In genomic region chr1:131657945-131658354, GRCm38 (mm10) we compare ENCODE assay signal across 8 mouse cellular contexts. TPM values are rescaled to one million over a fixed set of nuclear protein-coding genes. Genes with fewer than 3 reads are reported as not detected.
A peak's percentile ranks its signal among the peaks of the same experiment; 100 is the strongest.
DNase-seq lines count a peak whose midpoint lies in the region; ATAC-seq and TF ChIP-seq lines count a peak whose summit lies in the region.

No protein-coding gene starts in this region.

- no peaks in the 10 kb centered on the region for H3K79me3 ChIP-seq in C2C12 (ENCODE audit: low read depth)

- peak overlapping the region; percentile 62 for H3K4me2 ChIP-seq in heart, embryonic 13.5 days
- peak overlapping the region; percentile 33 for H3K4me2 ChIP-seq in liver, embryonic 12.5 days
- H3K4me2 ChIP-seq in stomach, embryonic 15.5 days, result peak overlapping the region; percentile 50

- H3K9ac ChIP-seq in heart, embryonic 13.5 days, result peak overlapping the region; percentile 67
- H3K9ac ChIP-seq in liver, embryonic 12.5 days, result no peak overlapping the region
- H3K9ac ChIP-seq in stomach, embryonic 15.5 days, result no peak overlapping the region

- H3K27ac ChIP-seq in heart, embryonic 13.5 days (replicated peaks), result peak overlapping the region; percentile 42; the same call in 1 of the 2 replicates
- H3K27ac ChIP-seq in liver, embryonic 12.5 days, result no peak overlapping the region
- H3K27ac ChIP-seq in stomach, embryonic 15.5 days, result no peak overlapping the region

- no peaks in the 10 kb centered on the region for H3K79me2 ChIP-seq in C2C12 (ENCODE audit: control insufficient read depth, insufficient read depth)

- no peak overlapping the region for H3ac ChIP-seq in C2C12 (ENCODE audit: control insufficient read depth, insufficient read length, low read depth)

- no peak overlapping the region for H3K4me3 ChIP-seq in C2C12 (ENCODE audit: insufficient read depth, poor library complexity, severe bottlenecking)
- H3K4me3 ChIP-seq in heart, embryonic 13.5 days, result peak overlapping the region; percentile 32
- H3K4me3 ChIP-seq in liver, embryonic 12.5 days, result no peak overlapping the region
- peak overlapping the region; percentile 12; the same call in 1 of the 2 replicates for H3K4me3 ChIP-seq in stomach, embryonic 15.5 days (replicated peaks)

- peak; percentile 82 for TF ChIP-seq CTCF in C2C12 (IDR thresholded peaks at IDR 0.05; ENCODE audit: control insufficient read depth, insufficient read depth, insufficient read length)
- peak; percentile 98 for TF ChIP-seq CTCF in brain, embryonic 14.5 days (IDR thresholded peaks at IDR 0.05; ENCODE audit: borderline replicate concordance, extremely low read depth, insufficient read depth, insufficient read length)

- DNase-seq in brain, embryonic 14.5 days (ENCODE audit: low read depth), result peak; percentile 98
- peak; percentile 28 for DNase-seq in fat pad, adult 2 months (ENCODE audit: extremely low read depth, low read depth, low spot score)
- peak; percentile 95 for DNase-seq in kidney, postnatal 10 days
- peak; percentile 86 to 93 for DNase-seq in natural killer cell, adult 2 months (ENCODE audit: low spot score in 2 of 2)

- no peaks in the 10 kb centered on the region for H3K36me3 ChIP-seq in C2C12 (ENCODE audit: control insufficient read depth, insufficient read depth)
- H3K36me3 ChIP-seq in heart, embryonic 13.5 days, result no peaks in the 10 kb centered on the region
- H3K36me3 ChIP-seq in liver, embryonic 12.5 days, result no peaks in the 10 kb centered on the region
- H3K36me3 ChIP-seq in stomach, embryonic 15.5 days, result no peaks in the 10 kb centered on the region

- H3K9me3 ChIP-seq in heart, embryonic 13.5 days, result no peaks in the 10 kb centered on the region
- H3K9me3 ChIP-seq in liver, embryonic 12.5 days (replicated peaks), result no peaks in the 10 kb centered on the region
- H3K9me3 ChIP-seq in stomach, embryonic 15.5 days, result no peaks in the 10 kb centered on the region

- WGBS in heart, embryonic 13.5 days, result under 1% methylated on average over 11 of the region's 11 CpGs
- 1% methylated on average over 11 of the region's 11 CpGs for WGBS in liver, embryonic 12.5 days (ENCODE audit: insufficient replicate concordance)
- 0% methylated on average over 11 of the region's 11 CpGs for WGBS in stomach, embryonic 15.5 days

- no peak; the same call in 1 of the 2 replicates for TF ChIP-seq POLR2A in brain, embryonic 14.5 days (IDR thresholded peaks at IDR 0.05; ENCODE audit: borderline replicate concordance, extremely low read depth, insufficient read depth, insufficient read length, poor library complexity, severe bottlenecking)

- peaks cover 9% of the 10 kb centered on the region for H3K27me3 ChIP-seq in C2C12 (ENCODE audit: control insufficient read depth, insufficient read depth, insufficient read length)
- 0 out of 2 replicates have a peak, but pooled peaks cover 6% of the 10 kb centered on the region for H3K27me3 ChIP-seq in heart, embryonic 13.5 days (replicated peaks)
- no peaks in the 10 kb centered on the region for H3K27me3 ChIP-seq in liver, embryonic 12.5 days (replicated peaks)
- H3K27me3 ChIP-seq in stomach, embryonic 15.5 days (replicated peaks), result no peaks in the 10 kb centered on the region

- peak; percentile 21; the same call in 1 of the 2 replicates for ATAC-seq in heart, embryonic 13.5 days (ENCODE audit: extremely low read depth, insufficient number of reproducible peaks, low FRiP score, low TSS enrichment)
- ATAC-seq in liver, embryonic 12.5 days, result peak; percentile 75
- peak; percentile 79 for ATAC-seq in stomach, embryonic 15.5 days (ENCODE audit: insufficient read depth, low FRiP score, low read depth)

- H3K4me1 ChIP-seq in heart, embryonic 13.5 days, result peaks cover 13% of the 10 kb centered on the region
- peaks cover 11% of the 10 kb centered on the region for H3K4me1 ChIP-seq in liver, embryonic 12.5 days
- H3K4me1 ChIP-seq in stomach, embryonic 15.5 days, result no peaks in the 10 kb centered on the region

TF ChIP-seq in C2C12, 6 proteins besides CTCF, POLR2A, EP300 and RAD21:
- TF ChIP-seq MYOD1 (IDR thresholded peaks at IDR 0.05; ENCODE audit: control insufficient read depth, insufficient read length, low read depth) (no peak), MYOG (IDR thresholded peaks at IDR 0.05; ENCODE audit: control insufficient read depth, extremely low read depth, insufficient read length) (no peak), USF1 (IDR thresholded peaks at IDR 0.05; ENCODE audit: low read depth) (no peak), CEBPB (IDR thresholded peaks at IDR 0.05; ENCODE audit: low read depth) (no peak), MAX (IDR thresholded peaks at IDR 0.05) (no peak), FOSL1 (IDR thresholded peaks at IDR 0.05; ENCODE audit: insufficient read depth, low read length, poor library complexity, severe bottlenecking) (no peak)
TF ChIP-seq in C2C12: peak in this region for 0.

RNA-seq across cellular contexts. Expression of gene Ctse, which starts 19.8 kb away (rescaled TPM):
- not detected for polyA plus RNA-seq in C2C12 (2012; fragmentation: generic; extraction: Trizol)
- 0.07 TPM in 1 of 2 replicates, not detected in the other for polyA plus RNA-seq in brain, embryonic 14.5 days (2012; rRNA removed)
- polyA plus RNA-seq in heart, embryonic 13.5 days (2015; fragmentation: Nextera tagmentation; extraction: Ambion mirVana), result 0.55 and 0.60 TPM in 2 replicates
- 12.6 TPM in 2 replicates for polyA plus RNA-seq in liver, embryonic 12.5 days (2016; fragmentation: Nextera tagmentation; extraction: Ambion mirVana)
- 57.8 and 66.8 TPM in 2 replicates for polyA plus RNA-seq in stomach, embryonic 15.5 days (2015; fragmentation: Nextera tagmentation; extraction: Ambion mirVana)

RNA-seq across cellular contexts. Expression of gene Rab7b, which starts 30.5 kb away (rescaled TPM):
- polyA plus RNA-seq in C2C12 (2012; fragmentation: generic; extraction: Trizol), result 4.1 TPM
- 0.76 and 0.96 TPM in 2 replicates for polyA plus RNA-seq in brain, embryonic 14.5 days (2012; rRNA removed)
- polyA plus RNA-seq in heart, embryonic 13.5 days (2015; fragmentation: Nextera tagmentation; extraction: Ambion mirVana), result 1.3 and 1.9 TPM in 2 replicates
- polyA plus RNA-seq in liver, embryonic 12.5 days (2016; fragmentation: Nextera tagmentation; extraction: Ambion mirVana), result 0.69 and 0.79 TPM in 2 replicates
- polyA plus RNA-seq in stomach, embryonic 15.5 days (2015; fragmentation: Nextera tagmentation; extraction: Ambion mirVana), result 6.8 and 8.6 TPM in 2 replicates

RNA-seq across cellular contexts. Expression of gene Avpr1b, which starts 58.9 kb away (rescaled TPM):
- not detected for polyA plus RNA-seq in C2C12 (2012; fragmentation: generic; extraction: Trizol)
- polyA plus RNA-seq in brain, embryonic 14.5 days (2012; rRNA removed), result not detected in 2 replicates
- polyA plus RNA-seq in heart, embryonic 13.5 days (2015; fragmentation: Nextera tagmentation; extraction: Ambion mirVana), result not detected in 2 replicates
- not detected in 2 replicates for polyA plus RNA-seq in liver, embryonic 12.5 days (2016; fragmentation: Nextera tagmentation; extraction: Ambion mirVana)
- polyA plus RNA-seq in stomach, embryonic 15.5 days (2015; fragmentation: Nextera tagmentation; extraction: Ambion mirVana), result not detected in 2 replicates

Comparison
In these comparisons a context has a peak if more than half of its experiments do, and no peak if none do; other contexts are left out.
1. H3K4me3 ChIP-seq: peak in heart, embryonic 13.5 days (single experiment) and stomach, embryonic 15.5 days (single experiment); none in C2C12 (single experiment) and liver, embryonic 12.5 days (single experiment).
2. DNase-seq: peak in every context shown above with its lines; median percentile 98 in brain, embryonic 14.5 days; 95 in kidney, postnatal 10 days; 90 in natural killer cell, adult 2 months; 28 in fat pad, adult 2 months.
3. ATAC-seq: peak in every context shown above with its lines; median percentile 79 in stomach, embryonic 15.5 days; 75 in liver, embryonic 12.5 days; 21 in heart, embryonic 13.5 days.
4. Peak in every context shown above with its lines, with median percentiles within 50 percentile points of each other: H3K4me2 ChIP-seq.